Mouse (Mus musculus): ENCODE data around the gene Zfp352.

DNA sequence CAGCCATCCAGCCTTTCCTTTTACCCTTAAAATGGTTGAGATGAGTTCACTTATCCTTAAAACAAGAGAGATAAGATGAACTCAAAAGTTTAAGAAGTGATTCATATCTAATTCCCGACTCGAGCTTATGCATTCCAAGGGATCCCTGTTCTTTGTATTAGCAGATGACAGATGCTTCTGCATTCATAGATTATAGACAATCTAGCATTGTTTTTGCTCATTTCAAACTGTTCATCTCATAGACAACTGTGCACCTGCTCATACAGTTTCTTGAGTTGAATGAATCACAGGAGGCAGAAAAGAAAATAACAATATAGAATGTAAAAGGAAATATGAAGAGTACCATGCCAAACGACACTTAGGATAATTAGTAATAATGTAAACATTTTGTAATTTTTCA is 6.5 kb upstream of the Zfp352 start:
- TF ChIP-seq POLR2A (IDR thresholded peaks at IDR 0.05; ENCODE audit: extremely low read depth, insufficient read depth, low read length) (no peak), CTCF (IDR thresholded peaks at IDR 0.05; ENCODE audit: low read depth, low read length) (no peak)

All from liver, adult 2 months (tissue).